Mouse (Mus musculus): ENCODE data around the gene Ostf1. TPM values are rescaled to one million over a fixed set of nuclear protein-coding genes. Genes with fewer than 3 reads are reported as not detected.

Ostf1 gene
- polyA plus RNA-seq, 1 experiment = 59.9 TPM

DNA sequence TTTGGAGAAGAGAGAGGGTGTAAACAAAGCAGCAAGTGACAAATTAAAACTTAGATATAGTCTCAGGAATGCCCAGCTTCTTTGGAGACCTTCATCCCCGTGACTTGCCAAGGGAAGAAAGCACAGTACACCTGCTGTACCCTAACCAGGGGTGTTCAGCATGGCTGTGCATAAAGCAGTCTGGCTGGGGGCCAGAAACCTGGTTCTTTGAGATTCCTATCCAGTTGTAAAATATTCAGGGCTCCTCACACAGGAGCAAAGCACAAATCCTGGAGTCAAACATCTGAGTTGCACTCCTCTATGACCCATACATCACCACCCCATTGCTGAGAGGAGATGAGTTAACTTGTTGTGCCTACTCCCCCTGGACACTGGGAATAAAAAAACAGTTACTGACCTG is 2.0 kb downstream of the Ostf1 start:
- Histone ChIP-seq H3K36me3 (ENCODE audit: control insufficient read depth, insufficient read depth, low read length) (no peaks in the 10 kb centered on the region), H3K27ac (ENCODE audit: control insufficient read depth, insufficient read depth, low read length) (no peak overlapping the region), H3K27me3 (ENCODE audit: control insufficient read depth, insufficient read depth, low read length) (no peaks in the 10 kb centered on the region), H3K4me1 (replicated peaks; ENCODE audit: control insufficient read depth, insufficient read depth, low read length) (0 out of 2 replicates have a peak, but pooled peaks cover 5% of the 10 kb centered on the region), H3K4me3 (ENCODE audit: control insufficient read depth, insufficient read depth, low read length) (no peak overlapping the region)
- WGBS = 37% methylated on average over 1 of the region's 1 CpGs
- no peak for DNase-seq
- TF ChIP-seq CTCF (IDR thresholded peaks at IDR 0.05; ENCODE audit: borderline replicate concordance, control insufficient read depth, extremely low read depth, insufficient read depth, low read length, poor library complexity) = no peak
- no peak for TF ChIP-seq POLR2A (IDR thresholded peaks at IDR 0.05; ENCODE audit: control insufficient read depth, extremely low read depth, insufficient read depth, low read length, poor library complexity)

GRCm38 (mm10) chr19:18623894-18624293 is 7.7 kb downstream of the Ostf1 start:
- no peak for DNase-seq
- Histone ChIP-seq H3K36me3 (ENCODE audit: control insufficient read depth, insufficient read depth, low read length) (no peaks in the 10 kb centered on the region), H3K27ac (ENCODE audit: control insufficient read depth, insufficient read depth, low read length) (no peak overlapping the region), H3K27me3 (ENCODE audit: control insufficient read depth, insufficient read depth, low read length) (no peaks in the 10 kb centered on the region), H3K4me3 (ENCODE audit: control insufficient read depth, insufficient read depth, low read length) (no peak overlapping the region), H3K4me1 (replicated peaks; ENCODE audit: control insufficient read depth, insufficient read depth, low read length) (peaks cover 15% of the 10 kb centered on the region)
- WGBS = 65% methylated on average over 2 of the region's 2 CpGs
- no peak for TF ChIP-seq POLR2A (IDR thresholded peaks at IDR 0.05; ENCODE audit: control insufficient read depth, extremely low read depth, insufficient read depth, low read length, poor library complexity)
- TF ChIP-seq CTCF (IDR thresholded peaks at IDR 0.05; ENCODE audit: borderline replicate concordance, control insufficient read depth, extremely low read depth, insufficient read depth, low read length, poor library complexity) = no peak

- TF ChIP-seq POLR2A (IDR thresholded peaks at IDR 0.05; ENCODE audit: control insufficient read depth, extremely low read depth, insufficient read depth, low read length, poor library complexity) = no peak
- TF ChIP-seq CTCF (IDR thresholded peaks at IDR 0.05; ENCODE audit: borderline replicate concordance, control insufficient read depth, extremely low read depth, insufficient read depth, low read length, poor library complexity) = no peak
- Histone ChIP-seq H3K27ac (ENCODE audit: control insufficient read depth, insufficient read depth, low read length) (peak overlapping the region; percentile 54), H3K4me1 (replicated peaks; ENCODE audit: control insufficient read depth, insufficient read depth, low read length) (peaks cover 21% of the 10 kb centered on the region), H3K36me3 (ENCODE audit: control insufficient read depth, insufficient read depth, low read length) (no peaks in the 10 kb centered on the region), H3K4me3 (ENCODE audit: control insufficient read depth, insufficient read depth, low read length) (no peak overlapping the region), H3K27me3 (ENCODE audit: control insufficient read depth, insufficient read depth, low read length) (no peaks in the 10 kb centered on the region)
- WGBS = 10% methylated on average over 1 of the region's 1 CpGs
- DNase-seq = peak; percentile 26
Measured at GRCm38 (mm10) chr19:18619691-18620090, 11.9 kb downstream of the Ostf1 start.

- Histone ChIP-seq H3K36me3 (ENCODE audit: control insufficient read depth, insufficient read depth, low read length) (no peaks in the 10 kb centered on the region), H3K4me3 (ENCODE audit: control insufficient read depth, insufficient read depth, low read length) (no peak overlapping the region), H3K4me1 (replicated peaks; ENCODE audit: control insufficient read depth, insufficient read depth, low read length) (peaks cover 20% of the 10 kb centered on the region), H3K27me3 (ENCODE audit: control insufficient read depth, insufficient read depth, low read length) (no peaks in the 10 kb centered on the region), H3K27ac (ENCODE audit: control insufficient read depth, insufficient read depth, low read length) (no peak overlapping the region)
- peak; percentile 50 for DNase-seq
- WGBS = 19% methylated on average over 5 of the region's 5 CpGs
- TF ChIP-seq POLR2A (IDR thresholded peaks at IDR 0.05; ENCODE audit: control insufficient read depth, extremely low read depth, insufficient read depth, low read length, poor library complexity) = no peak
- no peak for TF ChIP-seq CTCF (IDR thresholded peaks at IDR 0.05; ENCODE audit: borderline replicate concordance, control insufficient read depth, extremely low read depth, insufficient read depth, low read length, poor library complexity)
Measured at GRCm38 (mm10) chr19:18619060-18619459, 12.6 kb downstream of the Ostf1 start.

DNA sequence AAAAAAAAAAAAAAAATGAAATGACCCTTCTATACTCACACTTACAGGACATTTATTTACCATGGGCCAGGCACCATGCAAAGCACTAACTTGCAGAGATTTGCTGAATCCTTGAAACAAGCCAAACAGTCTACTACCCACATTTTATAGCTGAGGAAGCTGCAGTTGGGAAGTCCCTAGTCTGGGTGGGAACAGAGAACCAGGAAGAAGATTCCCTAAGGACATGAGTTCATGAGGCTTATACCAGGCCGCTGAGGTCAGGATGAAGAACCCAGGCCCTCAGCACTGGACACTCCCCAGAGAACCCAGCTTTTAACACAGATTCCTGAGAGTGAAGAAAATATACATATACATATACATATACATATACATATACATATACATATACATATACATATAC is 14.1 kb downstream of the Ostf1 start:
- H3K4me1 ChIP-seq (replicated peaks; ENCODE audit: control insufficient read depth, insufficient read depth, low read length) = peaks cover 18% of the 10 kb centered on the region
- no peak for DNase-seq
- no peak overlapping the region for H3K4me3 ChIP-seq (ENCODE audit: control insufficient read depth, insufficient read depth, low read length)
- WGBS = 100% methylated on average over 1 of the region's 1 CpGs
- H3K36me3 ChIP-seq (ENCODE audit: control insufficient read depth, insufficient read depth, low read length) = no peaks in the 10 kb centered on the region
- no peaks in the 10 kb centered on the region for H3K27me3 ChIP-seq (ENCODE audit: control insufficient read depth, insufficient read depth, low read length)
- TF ChIP-seq POLR2A (IDR thresholded peaks at IDR 0.05; ENCODE audit: control insufficient read depth, extremely low read depth, insufficient read depth, low read length, poor library complexity) (no peak), CTCF (IDR thresholded peaks at IDR 0.05; ENCODE audit: borderline replicate concordance, control insufficient read depth, extremely low read depth, insufficient read depth, low read length, poor library complexity) (no peak)
- H3K27ac ChIP-seq (ENCODE audit: control insufficient read depth, insufficient read depth, low read length) = no peak overlapping the region

DNA sequence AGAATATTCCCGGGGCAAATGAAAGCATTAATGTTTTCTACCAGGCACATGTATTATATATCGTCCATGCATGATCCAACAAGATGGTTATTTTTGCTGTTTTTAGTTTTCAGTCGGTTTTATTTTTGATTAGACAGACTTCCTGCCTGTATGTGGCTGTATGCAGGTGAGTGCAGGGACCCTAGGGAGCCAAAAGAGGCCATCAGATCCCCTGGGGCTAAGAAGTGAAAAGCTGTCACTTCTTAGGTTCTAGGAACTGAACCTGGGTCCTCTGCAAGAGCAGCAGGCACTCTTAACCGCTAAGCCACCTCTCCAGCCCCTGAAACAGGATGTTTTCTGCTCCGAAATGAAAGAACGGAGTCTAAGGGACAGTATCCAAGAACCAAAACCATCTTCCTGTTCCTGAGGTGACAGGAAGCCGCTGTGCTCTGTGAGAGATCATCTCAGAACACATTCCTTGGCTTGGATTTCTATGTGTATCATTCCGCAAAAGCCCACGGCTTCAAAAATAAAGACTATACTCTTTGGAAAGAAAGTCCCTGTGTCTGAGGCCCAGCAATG is 15.9 kb downstream of the Ostf1 start:
- H3K4me3 ChIP-seq (ENCODE audit: control insufficient read depth, insufficient read depth, low read length) = no peak overlapping the region
- WGBS = 27% methylated on average over 9 of the region's 9 CpGs
- TF ChIP-seq CTCF (IDR thresholded peaks at IDR 0.05; ENCODE audit: borderline replicate concordance, control insufficient read depth, extremely low read depth, insufficient read depth, low read length, poor library complexity) = no peak
- TF ChIP-seq POLR2A (IDR thresholded peaks at IDR 0.05; ENCODE audit: control insufficient read depth, extremely low read depth, insufficient read depth, low read length, poor library complexity) = no peak

DNA sequence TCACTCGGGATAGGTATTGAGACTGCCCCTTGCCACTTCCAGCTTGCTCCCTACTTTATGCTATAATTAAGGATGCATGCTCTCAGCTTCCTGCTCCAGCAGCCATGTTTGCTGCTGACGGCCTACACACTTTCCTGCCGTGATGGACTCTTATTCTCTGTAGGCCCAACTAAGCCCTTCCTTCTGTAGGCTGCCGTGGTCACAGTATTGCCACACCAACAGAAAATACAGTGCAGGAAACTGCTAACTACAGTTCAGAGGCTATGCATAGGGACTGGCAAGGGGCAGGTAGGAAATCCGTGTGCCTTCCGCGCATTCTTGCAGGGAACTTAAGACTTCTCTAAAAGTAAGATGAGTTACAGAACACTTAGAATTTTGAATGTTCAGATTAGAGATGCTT is 17.3 kb downstream of the Ostf1 start:
- Histone ChIP-seq H3K27ac (ENCODE audit: control insufficient read depth, insufficient read depth, low read length) (no peak overlapping the region; the same call in 1 of the 2 replicates), H3K4me3 (ENCODE audit: control insufficient read depth, insufficient read depth, low read length) (no peak overlapping the region), H3K4me1 (replicated peaks; ENCODE audit: control insufficient read depth, insufficient read depth, low read length) (peaks cover 8% of the 10 kb centered on the region), H3K27me3 (ENCODE audit: control insufficient read depth, insufficient read depth, low read length) (no peaks in the 10 kb centered on the region), H3K36me3 (ENCODE audit: control insufficient read depth, insufficient read depth, low read length) (no peaks in the 10 kb centered on the region)
- TF ChIP-seq POLR2A (IDR thresholded peaks at IDR 0.05; ENCODE audit: control insufficient read depth, extremely low read depth, insufficient read depth, low read length, poor library complexity) (no peak), CTCF (IDR thresholded peaks at IDR 0.05; ENCODE audit: borderline replicate concordance, control insufficient read depth, extremely low read depth, insufficient read depth, low read length, poor library complexity) (no peak)
- WGBS = 88% methylated on average over 7 of the region's 7 CpGs
- DNase-seq = no peak

More for the DNA sequence above, 15.9 kb downstream of the Ostf1 start:
- H3K27ac ChIP-seq (ENCODE audit: control insufficient read depth, insufficient read depth, low read length) = no peak overlapping the region; the same call in 1 of the 2 replicates
- DNase-seq = no peak
- no peaks in the 10 kb centered on the region for H3K36me3 ChIP-seq (ENCODE audit: control insufficient read depth, insufficient read depth, low read length)
- H3K27me3 ChIP-seq (ENCODE audit: control insufficient read depth, insufficient read depth, low read length) = no peaks in the 10 kb centered on the region
- H3K4me1 ChIP-seq (replicated peaks; ENCODE audit: control insufficient read depth, insufficient read depth, low read length) = peaks cover 18% of the 10 kb centered on the region
